Mouse (Mus musculus): ENCODE measurements around the gene Mcub. TPM values are rescaled to one million over a fixed set of nuclear protein-coding genes. Genes with fewer than 3 reads are reported as not detected.

Mcub gene
- polyA plus RNA-seq, 1 experiment from 2014 or later, result 2.8 TPM

GRCm38 (mm10) chr3:129917424-129917823 is 52.6 kb downstream of the Mcub start:
- 84% methylated on average over 3 of the region's 3 CpGs for WGBS
- no peak overlapping the region for H3K27ac ChIP-seq (ENCODE audit: low read depth, low read length)

GRCm38 (mm10) chr3:129913241-129913640 is 56.8 kb downstream of the Mcub start:
- no peak overlapping the region for H3K27ac ChIP-seq (ENCODE audit: low read depth, low read length)
- DNase-seq (ENCODE audit: low spot score, missing footprints) (no peak), ATAC-seq (ENCODE audit: low FRiP score) (no peak)
- no peaks in the 10 kb centered on the region for H3K4me1 ChIP-seq (ENCODE audit: control insufficient read depth, insufficient read depth, low read length)
- H3K36me3 ChIP-seq (ENCODE audit: control insufficient read depth, insufficient read depth, low read length), result no peaks in the 10 kb centered on the region; the same call in 1 of the 2 replicates
- WGBS, result 95% methylated on average over 13 of the region's 13 CpGs
- H3K4me2 ChIP-seq, result no peak overlapping the region
- H3K4me3 ChIP-seq (ENCODE audit: low read depth, low read length), result no peak overlapping the region
- H3K9me3 ChIP-seq (ENCODE audit: control insufficient read depth, low read length), result no peaks in the 10 kb centered on the region
- H3K9ac ChIP-seq (ENCODE audit: low read length), result no peak overlapping the region
- H3K27me3 ChIP-seq (ENCODE audit: control insufficient read depth, insufficient read depth, low read length), result no peaks in the 10 kb centered on the region

More at GRCm38 (mm10) chr3:129917424-129917823, 52.6 kb downstream of the Mcub start:
- no peaks in the 10 kb centered on the region for H3K9me3 ChIP-seq (ENCODE audit: control insufficient read depth, low read length)
- no peak overlapping the region for H3K9ac ChIP-seq (ENCODE audit: low read length)
- H3K4me3 ChIP-seq (ENCODE audit: low read depth, low read length), result no peak overlapping the region
- H3K4me2 ChIP-seq, result no peak overlapping the region
- no peaks in the 10 kb centered on the region for H3K27me3 ChIP-seq (ENCODE audit: control insufficient read depth, insufficient read depth, low read length)
- DNase-seq (ENCODE audit: low spot score, missing footprints) (no peak), ATAC-seq (ENCODE audit: low FRiP score) (no peak)
- no peaks in the 10 kb centered on the region; the same call in 1 of the 2 replicates for H3K4me1 ChIP-seq (ENCODE audit: control insufficient read depth, insufficient read depth, low read length)
- no peaks in the 10 kb centered on the region for H3K36me3 ChIP-seq (ENCODE audit: control insufficient read depth, insufficient read depth, low read length)

- ATAC-seq (ENCODE audit: low FRiP score), result no peak
- no peak overlapping the region for H3K27ac ChIP-seq (ENCODE audit: low read depth, low read length)
- no peaks in the 10 kb centered on the region; the same call in 1 of the 2 replicates for H3K36me3 ChIP-seq (ENCODE audit: control insufficient read depth, insufficient read depth, low read length)
- H3K4me3 ChIP-seq (ENCODE audit: low read depth, low read length), result no peak overlapping the region
- no peak for DNase-seq (ENCODE audit: low spot score, missing footprints)
- no peaks in the 10 kb centered on the region for H3K27me3 ChIP-seq (ENCODE audit: control insufficient read depth, insufficient read depth, low read length)
- no peak overlapping the region for H3K4me2 ChIP-seq
- H3K9ac ChIP-seq (ENCODE audit: low read length), result no peak overlapping the region
- WGBS, result 95% methylated on average over 14 of the region's 14 CpGs
- no peaks in the 10 kb centered on the region for H3K4me1 ChIP-seq (ENCODE audit: control insufficient read depth, insufficient read depth, low read length)
- H3K9me3 ChIP-seq (ENCODE audit: control insufficient read depth, low read length), result no peaks in the 10 kb centered on the region
Measured at GRCm38 (mm10) chr3:129912025-129912424, 58.0 kb downstream of the Mcub start.

GRCm38 (mm10) chr3:129904381-129905132 is 65.4 kb downstream of the Mcub start:
- WGBS, result 86% methylated on average over 7 of the region's 7 CpGs
- H3K36me3 ChIP-seq (ENCODE audit: control insufficient read depth, insufficient read depth, low read length), result no peaks in the 10 kb centered on the region
- ATAC-seq (ENCODE audit: low FRiP score) (no peak), DNase-seq (ENCODE audit: low spot score, missing footprints) (no peak)
- H3K4me1 ChIP-seq (ENCODE audit: control insufficient read depth, insufficient read depth, low read length), result peaks cover 3% of the 10 kb centered on the region; the same call in 1 of the 2 replicates
- H3K9ac ChIP-seq (ENCODE audit: low read length), result no peak overlapping the region
- no peaks in the 10 kb centered on the region for H3K27me3 ChIP-seq (ENCODE audit: control insufficient read depth, insufficient read depth, low read length)
- no peak overlapping the region for H3K27ac ChIP-seq (ENCODE audit: low read depth, low read length)
- no peak overlapping the region for H3K4me3 ChIP-seq (ENCODE audit: low read depth, low read length)
- no peak overlapping the region for H3K4me2 ChIP-seq
- no peaks in the 10 kb centered on the region for H3K9me3 ChIP-seq (ENCODE audit: control insufficient read depth, low read length)

- Histone ChIP-seq H3K27me3 (ENCODE audit: control insufficient read depth, insufficient read depth, low read length) (no peaks in the 10 kb centered on the region), H3K4me2 (no peak overlapping the region), H3K9ac (ENCODE audit: low read length) (no peak overlapping the region), H3K4me3 (ENCODE audit: low read depth, low read length) (no peak overlapping the region), H3K9me3 (ENCODE audit: control insufficient read depth, low read length) (no peaks in the 10 kb centered on the region), H3K4me1 (ENCODE audit: control insufficient read depth, insufficient read depth, low read length) (peaks cover 3% of the 10 kb centered on the region; the same call in 1 of the 2 replicates), H3K36me3 (ENCODE audit: control insufficient read depth, insufficient read depth, low read length) (no peaks in the 10 kb centered on the region), H3K27ac (ENCODE audit: low read depth, low read length) (no peak overlapping the region)
- DNase-seq (ENCODE audit: low spot score, missing footprints) (no peak), ATAC-seq (ENCODE audit: low FRiP score) (no peak)
- 89% methylated on average over 8 of the region's 8 CpGs for WGBS
Measured at GRCm38 (mm10) chr3:129903866-129904265, 66.1 kb downstream of the Mcub start.

GRCm38 (mm10) chr3:129903369-129903768 is 66.6 kb downstream of the Mcub start:
- no peak overlapping the region for H3K9ac ChIP-seq (ENCODE audit: low read length)
- 94% methylated on average over 3 of the region's 3 CpGs for WGBS
- no peak overlapping the region for H3K4me3 ChIP-seq (ENCODE audit: low read depth, low read length)
- DNase-seq (ENCODE audit: low spot score, missing footprints), result no peak
- H3K27ac ChIP-seq (ENCODE audit: low read depth, low read length), result no peak overlapping the region
- peaks cover 3% of the 10 kb centered on the region; the same call in 1 of the 2 replicates for H3K4me1 ChIP-seq (ENCODE audit: control insufficient read depth, insufficient read depth, low read length)
- no peak overlapping the region for H3K4me2 ChIP-seq
- H3K36me3 ChIP-seq (ENCODE audit: control insufficient read depth, insufficient read depth, low read length), result no peaks in the 10 kb centered on the region
- H3K9me3 ChIP-seq (ENCODE audit: control insufficient read depth, low read length), result no peaks in the 10 kb centered on the region
- no peak for ATAC-seq (ENCODE audit: low FRiP score)
- no peaks in the 10 kb centered on the region for H3K27me3 ChIP-seq (ENCODE audit: control insufficient read depth, insufficient read depth, low read length)

GRCm38 (mm10) chr3:129901271-129901809 is 68.7 kb downstream of the Mcub start, which contains the start of gene Casp6:
Casp6 (plus strand) TSS chr3:129901425.
- no peak within 1 kb of the TSS for H3K27ac ChIP-seq (ENCODE audit: low read depth, low read length)
- H3K36me3 ChIP-seq (ENCODE audit: control insufficient read depth, insufficient read depth, low read length), result no peaks in the 10 kb centered on the region
- peak within 1 kb of the TSS; percentile 61 for H3K9ac ChIP-seq (ENCODE audit: low read length)
- DNase-seq (ENCODE audit: low spot score, missing footprints), result peak; percentile 97
- ATAC-seq (ENCODE audit: low FRiP score), result peak; percentile 97
- no peaks in the 10 kb centered on the region for H3K27me3 ChIP-seq (ENCODE audit: control insufficient read depth, insufficient read depth, low read length)
- 0% methylated on average over 34 of the region's 34 CpGs for WGBS
- peak within 1 kb of the TSS; percentile 51 for H3K4me3 ChIP-seq (ENCODE audit: low read depth, low read length)
- no peaks in the 10 kb centered on the region for H3K9me3 ChIP-seq (ENCODE audit: control insufficient read depth, low read length)
- H3K4me1 ChIP-seq (ENCODE audit: control insufficient read depth, insufficient read depth, low read length), result peaks cover 3% of the 10 kb centered on the region; the same call in 1 of the 2 replicates
- peak within 1 kb of the TSS; percentile 58 for H3K4me2 ChIP-seq

GRCm38 (mm10) chr3:129898886-129899285 is 71.1 kb downstream of the Mcub start:
- DNase-seq (ENCODE audit: low spot score, missing footprints), result no peak
- Histone ChIP-seq H3K27ac (ENCODE audit: low read depth, low read length) (no peak overlapping the region), H3K36me3 (ENCODE audit: control insufficient read depth, insufficient read depth, low read length) (no peaks in the 10 kb centered on the region), H3K27me3 (ENCODE audit: control insufficient read depth, insufficient read depth, low read length) (no peaks in the 10 kb centered on the region), H3K9me3 (ENCODE audit: control insufficient read depth, low read length) (no peaks in the 10 kb centered on the region), H3K4me3 (ENCODE audit: low read depth, low read length) (no peak overlapping the region), H3K4me2 (no peak overlapping the region), H3K4me1 (ENCODE audit: control insufficient read depth, insufficient read depth, low read length) (peaks cover 3% of the 10 kb centered on the region; the same call in 1 of the 2 replicates), H3K9ac (ENCODE audit: low read length) (no peak overlapping the region)
- no peak for ATAC-seq (ENCODE audit: low FRiP score)
- WGBS, result 48% methylated on average over 4 of the region's 4 CpGs

- H3K27ac ChIP-seq (ENCODE audit: low read depth, low read length), result no peak overlapping the region
- H3K9me3 ChIP-seq (ENCODE audit: control insufficient read depth, low read length), result no peaks in the 10 kb centered on the region
- ATAC-seq (ENCODE audit: low FRiP score) (no peak), DNase-seq (ENCODE audit: low spot score, missing footprints) (no peak)
- H3K9ac ChIP-seq (ENCODE audit: low read length), result no peak overlapping the region
- no peaks in the 10 kb centered on the region for H3K27me3 ChIP-seq (ENCODE audit: control insufficient read depth, insufficient read depth, low read length)
- no peak overlapping the region for H3K4me2 ChIP-seq
- no peaks in the 10 kb centered on the region for H3K36me3 ChIP-seq (ENCODE audit: control insufficient read depth, insufficient read depth, low read length)
- 86% methylated on average over 6 of the region's 6 CpGs for WGBS
- no peaks in the 10 kb centered on the region for H3K4me1 ChIP-seq (ENCODE audit: control insufficient read depth, insufficient read depth, low read length)
- no peak overlapping the region for H3K4me3 ChIP-seq (ENCODE audit: low read depth, low read length)
Measured at GRCm38 (mm10) chr3:129896591-129896990, 73.4 kb downstream of the Mcub start.
